Mouse (Mus musculus) MEL-GATA-1-ER (cell line): ENCODE measurements around the gene H2afy2.

Experiments used
- DNase-seq: peaks from one replicate; pipeline ENCODE4 v3.0.0-alpha.2; 2012; ENCODE audit warnings: low read depth; ENCODE audit errors: extremely low read depth

Gene H2afy2

DNA sequence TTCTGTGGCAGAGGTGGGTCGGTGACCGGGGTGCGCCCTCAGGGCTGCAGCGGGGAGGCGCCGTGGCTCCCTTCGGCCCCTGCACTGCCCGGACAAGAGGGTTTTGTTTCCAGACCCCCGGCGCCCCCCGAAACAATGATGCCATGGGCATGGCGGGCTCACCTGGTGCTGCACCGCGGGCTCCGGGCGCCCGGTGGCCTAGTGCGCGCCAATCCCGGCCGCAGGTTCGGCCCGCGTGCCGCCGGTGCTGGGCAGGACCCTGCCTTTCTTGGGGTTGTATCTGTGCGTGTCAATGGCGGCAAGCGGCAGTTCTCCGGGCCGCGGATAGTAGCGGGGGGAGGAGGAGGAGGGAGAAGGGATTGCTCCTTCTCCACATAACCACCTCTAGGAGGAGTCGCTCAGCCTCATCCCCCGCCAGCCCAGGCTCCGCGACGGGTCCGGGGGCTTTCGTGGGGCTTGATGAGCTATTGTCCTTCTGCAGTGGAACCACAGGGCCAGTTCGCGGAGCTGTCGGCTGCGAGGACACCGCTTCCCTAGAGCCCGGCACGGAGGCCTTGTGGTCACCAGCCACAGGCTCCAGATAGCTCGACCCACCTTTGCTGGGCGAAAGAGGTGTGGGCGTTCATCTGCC is at the start of gene H2afy2:
H2afy2 (minus strand) TSS at position 527 of the 631 bp plus-strand sequence.
- DNase-seq = no peak

DNA sequence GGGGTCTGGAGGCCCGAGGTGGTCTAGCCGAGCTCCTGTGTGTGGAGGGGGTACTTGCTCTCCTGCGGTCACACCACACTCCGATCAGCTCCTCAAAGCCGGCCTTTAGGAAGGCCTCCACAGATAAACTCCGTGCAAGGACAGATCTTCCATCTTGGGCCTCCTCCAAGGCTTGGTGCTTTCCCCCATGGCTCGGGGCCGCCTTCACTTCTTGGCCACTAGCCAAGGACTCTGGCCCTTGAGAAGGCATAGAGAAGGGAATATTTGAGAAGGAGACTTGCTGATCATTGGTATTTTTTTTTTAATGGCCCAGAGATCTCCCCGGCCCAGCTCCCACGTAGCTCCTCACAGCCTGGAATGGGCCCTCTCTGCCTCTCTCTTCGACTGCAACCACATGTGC is 48.8 kb upstream of the H2afy2 start:
- DNase-seq = no peak

DNA sequence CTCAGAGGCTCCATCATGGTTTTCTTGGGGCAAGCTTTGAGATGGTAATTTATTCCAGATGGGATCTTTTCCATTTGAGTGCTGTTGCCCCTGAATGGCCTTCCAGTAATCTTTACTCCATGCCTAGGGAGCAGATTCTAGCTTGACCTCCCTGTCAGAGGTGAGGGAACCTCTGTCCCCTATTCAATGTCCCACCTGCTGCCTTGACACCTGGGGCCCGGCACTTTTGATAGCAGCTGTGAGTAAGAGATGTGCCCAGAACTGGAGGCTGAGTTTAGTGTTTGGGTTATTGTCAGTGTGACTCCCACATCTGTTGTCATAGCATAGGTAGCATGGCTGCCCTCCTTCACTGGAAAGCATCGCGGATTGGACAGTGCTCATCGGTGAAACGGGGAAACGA is 47.8 kb upstream of the H2afy2 start:
- DNase-seq = no peak

DNA sequence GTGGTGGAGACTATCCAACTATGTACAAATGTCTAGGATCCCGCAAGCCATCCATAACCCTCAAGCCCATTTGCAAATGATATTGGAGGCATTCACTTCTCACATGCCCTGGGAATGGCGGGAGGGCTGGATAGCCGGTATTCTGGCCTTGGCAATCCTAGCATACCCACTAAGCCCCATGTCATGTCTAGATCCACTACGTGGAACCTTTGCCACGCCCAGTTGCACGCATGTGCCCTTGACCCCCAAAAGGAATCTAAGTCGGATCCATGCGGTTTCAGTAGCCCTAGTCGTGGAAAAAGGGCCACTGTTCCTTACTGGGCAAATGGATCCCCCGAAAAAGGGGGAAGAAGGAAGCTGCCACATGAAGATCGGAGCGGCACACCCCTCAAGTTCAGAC is 47.3 kb upstream of the H2afy2 start:
- DNase-seq = no peak

DNA sequence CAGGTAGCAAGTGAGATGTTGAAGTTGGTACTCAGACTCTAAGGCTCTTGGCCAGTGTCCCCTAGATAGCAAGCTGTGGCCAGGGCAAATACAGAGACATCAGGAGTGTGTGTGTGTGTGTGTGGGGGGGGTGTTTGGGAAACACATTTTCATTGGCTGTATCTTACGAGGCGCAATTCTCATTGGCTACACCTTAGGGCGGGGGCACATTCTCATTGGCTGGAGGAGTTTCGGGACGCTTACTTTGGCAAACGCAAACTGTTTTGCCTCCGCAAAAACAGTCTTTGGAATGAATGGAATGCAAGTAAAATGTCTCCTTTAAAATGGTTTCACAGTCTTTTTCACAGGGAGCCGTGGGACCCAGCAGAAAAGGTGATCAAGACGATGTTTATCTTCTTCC is 46.9 kb upstream of the H2afy2 start:
- DNase-seq = no peak

DNA sequence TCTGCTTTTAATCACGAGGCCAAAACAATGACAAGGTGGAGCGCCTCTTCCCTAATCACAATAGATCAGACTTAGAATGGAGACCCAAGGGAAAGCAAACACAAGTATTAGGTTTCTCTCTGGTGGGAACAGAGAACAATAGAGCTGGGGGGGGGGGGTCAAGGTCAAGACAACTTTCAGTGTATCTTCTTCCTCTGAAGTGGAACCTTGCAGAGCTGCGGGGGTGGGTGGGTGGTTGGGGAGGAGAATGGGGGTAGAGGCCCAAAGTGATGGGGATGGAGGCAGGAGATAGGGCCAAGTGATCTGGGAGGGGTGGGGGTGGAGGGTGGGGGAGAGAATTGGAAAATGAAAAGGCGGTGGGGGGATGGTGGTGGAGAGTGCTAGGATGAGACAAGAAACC is 45.1 kb upstream of the H2afy2 start:
- no peak for DNase-seq

DNA sequence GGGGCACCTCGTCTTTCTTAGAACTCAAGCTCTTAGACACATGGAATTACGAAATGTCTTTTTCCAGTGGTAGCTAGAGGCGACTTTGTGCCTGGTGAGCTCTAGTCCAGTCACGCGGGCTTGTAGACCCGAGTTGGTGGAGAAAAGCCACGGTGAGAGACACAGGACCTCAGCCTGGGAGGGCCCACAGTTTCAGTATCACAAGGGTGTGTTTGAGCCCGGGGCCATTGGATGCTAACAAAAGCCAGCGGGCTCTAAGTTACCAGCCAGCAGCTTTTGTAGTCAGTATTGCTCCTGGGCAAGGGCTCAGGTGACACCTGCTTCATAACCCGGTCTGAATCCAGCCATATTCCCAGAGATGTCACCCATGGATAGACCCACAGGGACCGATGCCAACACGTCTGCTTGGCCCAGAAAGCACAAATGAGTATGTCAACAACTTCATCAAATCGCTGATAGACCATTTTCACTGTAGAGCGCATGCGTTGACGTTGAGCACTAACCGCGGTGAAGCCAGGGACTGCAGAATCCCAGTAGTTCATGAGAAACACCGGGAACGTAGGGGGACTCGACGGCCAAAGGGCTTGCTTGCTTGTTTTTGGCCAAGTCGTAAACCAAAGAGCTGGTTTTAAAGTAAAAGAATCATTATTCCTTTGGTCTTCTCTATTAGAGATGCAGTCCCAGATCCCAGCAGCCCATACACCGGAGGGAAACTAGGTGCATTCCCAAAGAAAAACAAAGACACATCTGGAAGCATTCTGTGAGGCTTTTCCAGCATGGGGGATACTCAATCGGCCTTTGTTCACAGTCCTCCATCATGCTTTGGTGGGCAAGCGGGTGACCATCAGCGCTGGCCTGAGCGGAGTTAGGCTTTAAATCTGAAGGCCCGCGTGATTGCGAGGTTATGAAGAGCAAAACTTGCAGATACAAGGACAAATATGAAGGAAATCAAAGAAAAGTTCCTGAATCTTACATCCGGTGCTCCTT is 44.3 kb upstream of the H2afy2 start:
- DNase-seq = no peak

DNA sequence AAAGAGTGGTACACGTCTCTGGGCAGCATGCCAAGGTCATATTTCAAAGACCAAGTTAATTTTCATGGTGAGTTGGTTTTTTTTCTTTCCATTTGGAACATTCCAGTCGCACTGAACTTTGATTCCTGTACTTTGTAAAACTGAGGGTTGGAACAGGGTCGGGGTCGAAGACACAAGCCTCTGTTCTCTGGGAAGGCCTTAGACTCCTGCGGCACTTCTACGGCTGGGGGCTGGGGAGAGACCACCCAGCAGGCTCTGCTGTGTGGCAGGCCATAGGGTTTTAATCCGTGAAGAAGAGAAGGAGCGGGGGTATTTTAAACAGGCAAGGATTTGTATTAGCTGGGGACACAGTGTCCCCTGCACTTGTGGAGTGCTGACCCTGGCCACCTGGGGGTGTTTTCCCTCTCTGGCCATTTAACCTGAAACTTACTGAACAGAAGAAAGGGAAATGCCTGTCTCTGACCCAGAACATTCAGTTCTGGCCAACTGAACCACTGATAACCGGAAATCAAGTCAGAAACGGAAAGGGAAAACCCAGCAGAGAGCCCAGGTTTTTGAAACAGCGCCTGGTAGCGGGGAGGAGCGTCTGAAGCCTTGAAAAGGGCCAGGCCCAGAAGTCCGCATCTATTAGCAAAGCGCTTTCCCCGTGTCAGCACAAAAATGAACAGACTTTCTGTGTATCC is 42.9 kb upstream of the H2afy2 start:
- DNase-seq = no peak

DNA sequence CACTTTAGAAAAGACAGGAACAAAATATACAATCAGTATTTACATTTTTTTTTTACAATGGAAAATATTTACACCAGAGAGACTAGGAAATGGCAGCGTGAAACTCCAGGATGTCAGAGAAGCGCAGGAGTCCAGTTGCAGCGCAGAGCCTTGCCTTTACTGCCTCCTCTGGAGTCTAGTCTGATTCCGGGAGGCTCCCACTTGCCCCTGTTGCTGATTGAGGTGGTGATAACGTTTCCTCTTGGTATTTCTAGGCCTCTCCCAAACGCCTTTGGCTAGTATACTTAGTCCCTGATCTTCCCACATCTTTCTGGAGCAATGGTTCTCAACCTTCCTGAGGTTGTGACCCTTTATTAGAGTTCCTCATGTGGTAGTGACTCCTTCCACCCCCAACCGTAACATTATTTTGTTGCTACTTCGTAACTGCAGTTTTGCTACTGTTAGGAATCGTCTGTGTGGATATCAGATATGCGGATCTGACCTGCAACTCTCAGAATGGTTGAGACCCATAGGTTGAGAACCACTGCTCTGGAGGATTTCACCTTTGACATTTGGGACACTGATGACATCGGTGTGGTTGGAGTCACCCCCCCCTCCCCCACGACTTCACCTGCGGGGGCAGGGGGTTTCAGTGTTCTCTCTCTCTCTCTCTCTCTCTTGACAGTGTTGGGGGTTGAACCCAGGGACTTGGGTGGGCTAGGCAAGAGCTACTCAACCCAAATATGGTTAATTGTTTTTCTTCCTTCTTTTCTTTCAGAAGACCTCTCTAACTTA is 42.2 kb upstream of the H2afy2 start:
- DNase-seq = no peak

DNA sequence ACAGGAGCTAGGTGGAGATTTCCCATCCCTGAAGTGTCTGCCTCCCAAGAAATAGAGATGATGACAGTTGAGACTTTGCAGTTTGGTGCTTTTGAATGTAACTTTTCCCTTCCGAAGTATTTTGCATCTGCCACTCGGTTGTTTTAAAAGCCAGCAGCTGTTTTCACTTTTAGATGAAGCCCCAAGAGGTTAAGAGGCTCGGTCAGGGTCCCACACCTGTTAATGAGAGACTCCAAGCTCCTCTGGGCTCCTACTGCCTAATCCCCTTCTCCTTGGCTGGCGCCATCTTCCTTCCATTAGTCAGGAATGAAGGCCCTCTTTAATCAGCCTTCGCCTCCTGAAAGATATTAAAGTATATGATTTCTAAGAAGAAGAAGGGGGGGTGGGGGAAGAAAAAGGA is 41.6 kb upstream of the H2afy2 start:
- DNase-seq = no peak

DNA sequence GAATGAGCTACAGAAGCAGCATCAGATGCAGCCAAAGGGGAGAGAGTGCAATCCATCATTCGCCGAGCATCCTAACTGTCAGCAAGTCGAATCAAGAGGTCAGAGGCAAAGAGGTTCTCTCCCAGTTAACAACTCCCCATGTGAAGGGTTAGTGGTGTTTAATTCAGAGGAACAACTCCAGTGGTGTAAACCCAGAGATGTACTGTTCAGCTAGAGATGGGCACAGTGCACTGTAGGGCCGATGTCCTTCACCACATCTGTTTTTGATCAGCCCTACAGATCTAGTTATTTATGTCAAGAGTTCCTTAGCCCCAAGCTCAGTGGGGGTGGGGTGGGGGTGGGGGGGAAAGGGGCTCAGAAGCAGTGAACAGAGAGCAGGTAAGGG is 39.8 kb upstream of the H2afy2 start:
- no peak for DNase-seq

DNA sequence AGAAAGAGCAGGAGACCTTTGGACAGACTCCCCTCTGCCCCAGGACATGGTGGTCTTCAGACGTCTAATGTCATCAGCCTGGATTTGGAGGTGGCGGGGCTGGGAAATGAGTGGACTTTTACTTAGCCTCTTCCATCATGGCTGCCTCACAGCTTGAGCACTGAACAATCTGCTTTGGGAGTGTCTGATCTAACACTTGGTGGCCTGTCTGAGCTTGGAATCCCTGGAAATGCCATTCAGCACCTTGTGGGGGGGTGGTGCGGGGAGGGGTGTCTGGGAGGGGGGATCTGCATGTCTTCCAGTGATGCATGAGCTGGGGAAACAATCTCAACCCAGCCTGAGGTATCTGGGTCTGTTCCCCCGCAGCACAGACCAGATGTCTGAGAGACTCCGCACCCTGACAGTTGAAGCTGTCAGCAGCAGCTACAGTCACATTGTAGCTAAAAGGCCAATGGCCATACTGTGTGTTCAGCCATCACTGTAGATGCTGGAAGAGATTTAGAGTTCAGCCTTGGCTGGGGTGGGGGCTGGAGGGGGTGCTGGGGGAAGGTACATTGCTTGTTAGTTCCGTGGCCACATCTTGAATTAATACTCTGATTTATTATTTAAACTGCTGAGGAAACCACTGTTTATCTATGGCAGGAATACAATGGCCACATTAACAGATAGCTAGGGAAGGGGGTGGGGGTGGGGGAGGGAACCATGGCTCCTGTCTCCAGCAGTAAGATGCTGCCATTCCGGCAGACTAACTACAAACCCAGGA is 39.2 kb upstream of the H2afy2 start:
- no peak for DNase-seq

DNA sequence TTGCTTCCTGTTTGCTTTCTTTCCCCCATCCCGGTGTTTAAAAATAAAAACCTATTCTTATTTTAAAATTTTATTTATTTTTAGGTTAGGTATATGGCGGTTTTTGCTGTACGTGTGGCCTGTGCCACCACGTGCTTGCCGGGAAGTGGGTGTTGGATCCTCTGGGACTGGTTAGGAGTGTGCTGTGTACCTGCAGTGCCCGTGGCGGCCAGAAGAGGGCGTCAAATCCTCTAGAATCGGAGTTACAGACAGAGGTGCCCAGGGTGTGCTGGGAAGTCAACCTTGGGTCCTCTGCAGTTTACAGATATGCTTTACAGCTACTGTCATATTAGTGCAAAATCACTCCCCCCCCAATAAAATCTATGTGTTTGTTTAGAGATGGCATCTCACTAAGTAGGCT is 36.1 kb upstream of the H2afy2 start:
- no peak for DNase-seq

DNA sequence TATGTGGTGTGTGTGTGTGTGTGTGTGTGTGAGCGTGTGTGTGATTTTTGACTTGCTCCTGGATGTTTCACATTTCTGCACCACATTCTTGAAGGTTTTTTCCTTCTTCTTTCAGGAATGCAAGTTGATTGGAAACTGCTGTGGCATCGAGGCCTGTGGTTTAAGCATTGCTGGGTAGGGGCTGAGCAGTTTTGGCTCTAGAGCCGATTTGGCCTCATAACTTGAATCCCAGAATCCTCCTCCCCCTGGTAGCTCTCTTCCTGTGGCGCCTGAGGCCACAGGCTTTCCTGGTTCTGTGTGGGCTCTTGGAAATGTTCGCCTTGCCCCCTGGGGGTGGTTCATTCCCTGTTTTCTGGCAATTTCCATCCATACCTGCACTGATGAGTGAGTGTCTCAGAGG is 28.0 kb upstream of the H2afy2 start:
- no peak for DNase-seq

DNA sequence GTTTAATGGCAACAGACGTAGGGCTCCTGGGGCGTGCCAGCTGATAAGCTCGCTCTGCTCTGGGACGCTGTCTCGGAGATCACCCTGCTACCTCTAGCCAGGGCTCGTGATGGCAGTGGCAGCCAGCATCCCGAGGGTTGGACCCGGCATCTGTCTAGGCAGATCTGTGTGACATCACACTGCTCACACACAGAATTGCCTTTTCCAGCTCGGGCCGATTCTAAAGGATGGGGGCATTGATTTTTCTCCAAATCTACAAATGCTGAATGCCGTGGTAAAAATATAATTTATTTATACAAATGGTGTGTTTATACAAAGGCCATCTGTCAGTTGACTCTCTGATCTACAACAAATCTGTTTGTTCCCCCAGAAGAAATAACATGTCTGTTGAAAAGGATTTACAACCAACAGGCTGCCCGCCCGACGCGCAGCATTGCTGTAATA is 14.2 kb upstream of the H2afy2 start:
- DNase-seq = no peak

DNA sequence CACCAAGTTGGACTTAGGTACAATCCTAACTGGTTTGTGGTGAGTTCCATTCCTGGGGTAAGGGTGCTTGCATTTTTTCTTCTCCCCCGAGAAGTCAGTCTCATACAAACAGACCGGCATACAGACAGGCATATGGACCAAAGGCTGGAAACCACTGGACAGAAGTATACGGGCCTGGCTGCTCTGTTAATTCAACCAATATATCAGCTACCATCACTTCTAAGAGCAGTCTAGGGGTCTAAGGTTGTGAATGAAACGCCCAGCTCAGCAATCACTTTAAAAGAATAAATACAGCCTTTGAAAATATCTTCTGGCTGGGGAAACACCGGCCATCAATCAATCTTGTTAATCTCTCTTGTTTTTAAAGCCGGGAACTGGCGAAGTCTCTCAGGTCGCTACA is 11.5 kb upstream of the H2afy2 start:
- DNase-seq = no peak

DNA sequence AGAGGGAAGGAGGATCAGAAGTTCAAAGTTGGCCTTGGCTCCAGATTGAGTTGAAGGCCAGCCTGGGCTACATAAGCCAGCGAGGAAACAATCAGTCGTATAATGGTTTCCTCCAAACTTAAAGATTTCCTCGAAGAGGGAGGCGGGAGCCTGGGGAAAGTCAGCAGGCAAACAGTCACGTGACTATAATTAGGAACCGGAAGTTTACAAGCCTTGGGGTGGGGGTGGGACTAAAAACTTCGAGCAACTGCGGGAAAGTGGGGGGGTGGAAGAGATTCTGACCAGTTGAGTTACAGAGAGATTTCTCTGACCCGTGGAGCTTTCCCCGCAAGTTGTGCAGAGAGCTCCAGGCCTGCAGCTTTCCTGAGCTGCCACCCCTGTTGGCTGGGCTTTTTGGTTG is 11.0 kb upstream of the H2afy2 start:
- no peak for DNase-seq

DNA sequence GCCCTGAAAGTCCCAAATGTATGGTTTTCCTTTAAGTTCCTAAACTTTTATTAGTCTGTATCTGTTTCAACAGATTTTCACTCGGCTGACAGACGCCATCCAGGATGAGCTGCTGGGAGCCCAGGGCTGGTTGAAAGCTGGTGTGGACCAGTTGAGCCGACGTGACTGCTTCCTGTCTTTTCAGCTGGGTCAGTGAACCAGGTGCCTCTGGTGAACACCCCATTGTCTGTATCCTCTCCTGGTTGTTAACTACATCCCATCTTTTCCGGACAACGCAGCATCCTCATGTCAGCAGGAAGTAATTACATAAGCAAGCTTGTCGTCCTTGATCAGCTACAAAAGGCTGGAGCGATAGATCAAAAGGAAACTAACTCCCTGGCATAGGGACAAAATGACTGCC is 9.1 kb upstream of the H2afy2 start:
- DNase-seq = no peak

DNA sequence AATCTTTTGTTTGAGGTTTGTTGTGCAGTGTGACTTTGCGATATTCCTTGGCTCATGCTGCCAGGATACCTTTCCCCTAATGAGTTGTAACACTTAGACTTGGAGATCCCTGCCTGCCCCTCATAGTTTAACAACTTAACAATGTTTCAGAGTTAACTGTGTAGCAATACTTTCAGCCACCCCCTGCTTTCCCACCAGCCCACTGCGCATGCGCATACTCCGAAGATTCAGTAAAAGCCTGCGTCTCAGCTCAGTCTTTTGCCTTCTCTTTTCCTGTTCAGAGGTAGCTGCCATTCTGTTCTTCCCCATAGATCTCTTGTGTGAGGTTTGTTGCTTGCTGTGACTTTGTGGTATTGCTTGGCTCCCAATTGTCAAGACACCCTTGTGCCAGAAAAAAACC is 4.6 kb upstream of the H2afy2 start:
- DNase-seq = no peak

DNA sequence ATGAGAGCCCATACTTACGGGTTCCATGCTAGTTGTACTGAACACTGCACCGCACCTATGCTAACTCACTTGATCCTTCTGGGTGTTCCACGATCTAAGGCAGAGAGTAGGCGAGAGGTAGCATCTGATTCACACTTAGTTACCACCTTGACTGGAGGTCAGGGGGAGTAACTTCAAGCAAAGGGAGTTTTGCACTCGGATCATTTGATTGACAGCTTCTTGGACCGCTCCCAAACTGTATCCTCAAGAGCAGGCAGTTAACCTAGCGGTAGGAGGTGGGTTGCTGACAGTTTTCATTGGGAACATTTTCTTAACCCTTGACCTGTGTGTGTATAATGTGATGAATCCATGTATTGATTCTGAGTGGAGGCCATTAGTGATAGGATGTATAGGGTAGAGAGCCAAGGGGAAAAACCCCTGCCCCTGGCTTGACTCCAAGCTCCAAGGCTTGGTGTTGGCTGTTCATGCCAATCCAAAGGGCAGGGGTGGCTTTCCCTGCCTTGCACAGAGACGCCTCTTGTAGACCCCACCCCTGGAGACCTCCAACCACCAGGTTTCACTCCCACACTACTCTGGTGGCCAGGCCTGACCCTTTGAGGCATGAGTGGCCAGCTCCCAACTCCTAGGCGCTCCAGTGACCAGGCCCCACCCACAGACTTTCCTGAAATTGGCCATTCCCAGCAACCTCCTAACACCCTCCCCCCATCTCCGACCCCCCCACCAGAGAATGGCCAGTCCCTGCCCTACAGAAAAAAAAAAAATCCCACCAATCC is 3.8 kb upstream of the H2afy2 start:
- DNase-seq = no peak
